Mouse (Mus musculus): ENCODE data around the gene Mrpl30. TPM values are rescaled to one million over a fixed set of nuclear protein-coding genes. Genes with fewer than 3 reads are reported as not detected.

Mrpl30 gene
- polyA plus RNA-seq, 1 experiment = 53.6 TPM

DNA sequence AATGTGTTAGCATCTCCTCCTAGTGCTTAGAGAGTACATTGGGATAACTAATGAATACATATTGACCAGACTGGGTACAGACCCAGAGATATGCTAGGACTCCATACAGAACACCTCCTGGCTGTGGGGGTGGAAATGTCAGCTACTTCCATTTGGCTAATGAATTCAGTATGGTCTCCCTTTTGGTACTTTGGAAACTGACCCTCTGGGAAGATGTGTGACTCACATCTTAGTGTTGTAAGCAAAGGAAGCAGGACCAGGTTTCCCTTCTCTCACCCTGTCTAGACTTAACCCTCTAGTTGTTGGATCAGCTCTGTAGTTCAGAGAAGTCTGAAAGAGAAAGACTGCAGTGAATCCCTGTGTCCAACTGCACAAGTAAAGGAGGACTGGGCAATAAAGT lies 4.3 kb downstream of the Mrpl30 start:
- no peak for DNase-seq (ENCODE audit: low read depth, low spot score)

DNA sequence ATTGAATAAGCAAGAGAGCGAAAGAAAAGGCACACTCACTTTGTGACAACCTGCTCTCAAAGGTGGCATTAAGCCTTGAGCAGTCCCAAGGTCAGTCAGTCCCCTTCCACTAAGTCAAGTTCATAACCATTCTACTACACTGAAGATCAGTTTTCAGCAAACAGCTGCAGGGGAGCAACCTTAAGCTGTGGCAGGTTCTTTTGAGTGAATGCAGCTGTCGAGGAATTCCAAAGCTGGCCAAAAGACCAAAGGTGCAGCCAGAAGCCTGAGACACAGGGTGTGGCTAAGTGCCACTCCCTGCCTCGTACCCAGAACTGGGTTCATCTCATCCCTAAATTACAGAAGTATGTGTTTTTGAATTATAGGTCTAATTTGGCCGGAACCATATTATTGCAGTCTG lies 9.5 kb downstream of the Mrpl30 start:
- 35% methylated on average over 4 of the region's 4 CpGs for WGBS
- DNase-seq (ENCODE audit: low read depth, low spot score) = no peak

DNA sequence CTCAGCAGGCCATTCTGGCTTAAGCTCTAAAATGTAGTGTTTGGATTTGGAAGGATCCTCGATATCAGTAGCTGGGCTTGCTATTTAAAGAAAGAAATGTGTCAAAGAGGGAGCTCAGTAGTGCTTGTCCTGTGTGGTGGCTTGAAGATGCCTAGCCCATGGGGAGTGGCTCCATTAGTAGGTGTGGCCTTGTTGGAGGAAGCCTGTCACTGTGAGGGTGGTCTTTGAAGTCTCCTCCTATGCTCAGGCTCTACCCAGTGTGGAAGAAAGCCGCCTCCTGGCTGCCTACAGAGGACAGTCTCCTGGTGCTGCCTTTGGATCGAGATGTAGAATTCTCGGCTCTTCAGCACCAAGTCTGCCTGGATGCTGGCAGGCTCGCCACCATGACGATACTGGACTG lies 10.0 kb downstream of the Mrpl30 start:
- 62% methylated on average over 6 of the region's 6 CpGs for WGBS
- no peak for DNase-seq (ENCODE audit: low read depth, low spot score)

DNA sequence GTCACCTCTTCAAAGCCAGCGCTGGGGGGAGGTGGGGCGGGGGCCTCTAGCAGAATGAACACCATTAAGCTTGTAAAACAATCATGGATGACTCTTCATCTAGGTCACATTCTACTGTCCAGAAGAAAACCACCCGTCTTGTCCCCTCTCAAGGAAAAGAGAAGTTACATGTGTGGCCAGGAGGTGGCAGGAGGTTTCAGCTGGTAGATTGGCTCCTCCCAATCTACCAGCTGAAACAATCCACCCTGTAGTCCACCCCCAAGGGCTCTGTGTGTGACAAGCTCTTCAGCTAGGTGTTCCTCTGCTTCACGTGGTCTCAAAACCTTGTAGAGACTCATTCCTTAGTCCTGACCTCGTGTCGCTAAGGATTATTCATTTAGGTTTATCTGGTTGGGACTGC lies 12.9 kb downstream of the Mrpl30 start:
- WGBS = 26% methylated on average over 6 of the region's 6 CpGs
- DNase-seq (ENCODE audit: low read depth, low spot score) = no peak

DNA sequence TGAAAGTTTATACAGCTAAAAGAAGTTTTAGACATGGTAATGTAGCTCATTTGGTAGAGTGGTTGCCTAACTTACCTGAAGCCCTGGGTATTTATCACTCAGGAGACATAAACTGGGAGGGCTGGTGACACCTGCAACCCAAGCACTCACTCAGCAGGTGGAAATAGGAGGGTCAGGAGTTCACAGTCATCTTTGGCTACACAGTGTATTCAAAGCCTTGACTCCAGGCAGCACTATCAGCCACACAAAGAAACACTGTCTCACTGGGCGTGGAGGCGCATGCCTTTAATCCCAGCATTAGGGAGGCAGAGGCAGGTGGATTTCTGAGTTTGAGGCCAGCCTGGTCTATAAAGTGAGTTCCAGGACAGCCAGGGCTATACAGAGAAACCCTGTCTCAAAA lies 22.5 kb downstream of the Mrpl30 start:
- DNase-seq (ENCODE audit: low read depth, low spot score) = no peak
- whole genome bisulfite sequencing = 67% methylated on average over 2 of the region's 2 CpGs

DNA sequence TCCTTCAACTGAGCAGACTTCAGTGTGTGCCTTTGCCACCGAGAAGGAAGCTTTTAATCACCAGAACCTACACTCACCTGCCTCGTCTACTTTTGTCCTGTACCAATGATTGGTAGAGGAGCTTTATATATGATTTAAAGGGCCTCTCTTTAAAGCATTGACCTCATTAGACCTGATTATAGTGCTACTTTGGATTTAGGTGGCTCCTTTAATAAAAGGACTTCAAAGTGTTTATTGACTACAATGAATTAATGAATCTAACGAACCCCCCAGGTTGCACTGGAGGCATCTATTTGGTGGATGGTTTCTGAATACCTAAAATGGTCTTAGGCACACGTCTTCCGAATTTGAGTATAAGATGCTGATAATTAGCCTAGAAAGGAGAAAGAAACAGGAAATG lies 26.1 kb downstream of the Mrpl30 start, which contains the start of gene Lyg2:
Lyg2 (minus strand) TSS at position 101 of the 400 bp plus-strand sequence.
- WGBS = 74% methylated on average over 5 of the region's 5 CpGs
- DNase-seq (ENCODE audit: low read depth, low spot score) = no peak

DNA sequence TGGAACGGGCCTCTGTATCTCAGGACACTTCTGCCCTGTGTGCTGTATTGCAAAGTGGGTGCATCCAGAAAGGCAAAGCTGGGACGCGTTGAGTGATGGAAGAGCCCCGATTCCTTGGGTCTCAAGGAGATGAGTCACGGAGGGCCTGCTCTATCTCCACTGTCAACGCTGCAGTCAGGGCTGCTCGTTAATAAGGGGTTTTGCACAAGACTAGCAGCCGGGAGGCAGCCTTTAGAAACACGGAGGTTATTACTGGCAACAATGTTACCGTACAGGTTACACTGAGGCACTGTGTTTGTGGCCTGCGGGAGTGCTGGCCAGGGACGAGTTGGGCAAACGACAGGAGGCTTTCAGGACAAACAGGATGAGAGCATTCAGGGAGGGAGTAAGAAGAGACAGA lies 27.4 kb downstream of the Mrpl30 start:
- WGBS = 48% methylated on average over 13 of the region's 13 CpGs
- DNase-seq (ENCODE audit: low read depth, low spot score) = no peak

DNA sequence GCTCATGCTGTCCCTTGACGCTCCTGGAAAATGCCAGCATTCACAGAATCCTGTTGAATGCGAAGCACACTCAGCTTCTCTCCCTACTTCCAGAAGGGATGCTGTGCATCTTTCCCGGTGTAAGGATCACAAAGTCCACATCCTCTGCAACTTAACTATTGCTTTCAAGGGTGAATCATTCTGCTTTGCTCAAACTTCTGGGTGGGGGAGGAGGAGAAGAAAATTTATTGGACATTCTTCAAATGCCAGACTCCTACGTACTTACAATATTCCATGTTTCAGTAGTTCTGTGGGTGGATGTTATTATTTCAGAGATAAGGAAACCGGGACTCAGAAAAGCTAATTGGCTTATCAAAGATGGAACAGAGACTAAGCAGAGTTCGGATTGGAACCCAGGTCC lies 27.8 kb downstream of the Mrpl30 start:
- no peak for DNase-seq (ENCODE audit: low read depth, low spot score)
- 44% methylated on average over 6 of the region's 6 CpGs for WGBS

DNA sequence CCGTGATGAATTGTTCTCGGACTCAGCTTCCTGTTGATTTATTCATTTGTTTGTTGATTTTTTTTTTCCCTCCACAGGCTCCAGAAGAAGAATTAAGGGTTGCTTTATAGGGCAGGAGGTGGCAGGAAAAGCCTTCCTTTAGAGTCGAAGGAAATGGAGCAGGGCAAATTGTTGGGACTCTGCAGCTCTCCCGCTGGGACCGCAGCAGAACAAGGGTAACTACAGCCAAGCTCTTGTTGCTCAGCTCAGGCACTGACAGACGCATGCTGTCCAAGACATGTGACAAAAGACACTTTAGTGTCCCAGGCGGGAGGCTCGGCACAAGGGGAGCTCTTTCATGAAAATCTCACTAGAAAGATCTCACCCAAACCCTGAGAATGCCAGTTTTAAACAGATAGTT lies 32.3 kb downstream of the Mrpl30 start:
- WGBS = 50% methylated on average over 8 of the region's 8 CpGs

DNA sequence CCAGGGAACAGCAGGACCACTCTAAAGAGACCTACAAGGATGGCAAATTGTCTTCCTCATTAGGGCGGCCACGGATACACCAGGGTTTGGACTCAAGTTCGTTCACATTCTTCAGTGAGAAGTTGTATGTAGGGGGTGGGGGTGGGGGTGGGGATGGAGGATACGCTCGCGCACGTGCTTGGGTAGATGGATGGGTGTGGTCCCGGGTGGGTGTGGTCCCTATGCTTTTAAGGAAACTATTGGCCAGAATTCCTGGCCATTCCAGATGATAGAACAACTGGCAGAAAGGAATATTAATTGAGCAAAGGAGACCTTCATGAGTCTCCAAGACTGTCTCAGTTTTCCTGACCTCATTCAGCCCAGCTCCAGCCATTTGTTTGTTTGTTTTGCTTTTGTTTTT lies 35.7 kb downstream of the Mrpl30 start:
- 66% methylated on average over 8 of the region's 8 CpGs for WGBS

More for the DNA sequence above, 32.3 kb downstream of the Mrpl30 start:
- no peak for DNase-seq (ENCODE audit: low read depth, low spot score)

DNA sequence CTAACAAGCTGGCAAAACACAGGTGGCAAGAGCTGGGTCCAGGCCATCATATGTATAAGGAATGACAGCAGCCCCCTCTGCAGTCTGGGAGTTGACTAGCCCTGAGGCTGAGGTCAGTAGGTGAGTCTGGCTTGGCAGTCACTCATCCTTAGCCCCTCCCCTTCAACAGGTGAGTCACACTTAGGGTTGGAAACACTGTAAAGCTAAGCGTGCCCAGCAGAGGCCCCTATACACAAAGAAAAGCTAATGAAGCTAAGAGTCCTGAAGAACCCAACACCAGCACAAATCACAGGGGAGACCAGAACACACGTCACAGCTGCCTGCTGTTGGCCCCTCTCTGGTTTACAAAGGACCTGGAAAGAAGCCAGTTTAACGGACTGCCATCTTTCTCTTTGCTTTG lies 41.5 kb downstream of the Mrpl30 start:
- DNase-seq (ENCODE audit: low read depth, low spot score) = peak; percentile 35
- WGBS = 6% methylated on average over 3 of the region's 3 CpGs

More for the DNA sequence above, 35.7 kb downstream of the Mrpl30 start:
- no peak for DNase-seq (ENCODE audit: low read depth, low spot score)

Other genes starting within 250 kb of the Mrpl30 start
- 16.9 and 22.9 TPM in 2 replicates for gene 2010300C02Rik, start 170.4 kb upstream of the Mrpl30 start, polyA plus RNA-seq (2012; rRNA removed)
- gene Tsga10, start 24.0 kb upstream of the Mrpl30 start, polyA plus RNA-seq (2012; rRNA removed) = 0.29 and 0.43 TPM in 2 replicates
- 1.9 and 2.1 TPM in 2 replicates for gene Lipt1, start 18.7 kb upstream of the Mrpl30 start, polyA plus RNA-seq (2012; rRNA removed)
- 6.7 and 9.1 TPM in 2 replicates for gene Mitd1, start 66 bp upstream of the Mrpl30 start, polyA plus RNA-seq (2012; rRNA removed)
- not detected in 2 replicates for gene Lyg2, start 26.0 kb downstream of the Mrpl30 start, polyA plus RNA-seq (2012; rRNA removed)
- not detected in 2 replicates for gene Lyg1, start 67.3 kb downstream of the Mrpl30 start, polyA plus RNA-seq (2012; rRNA removed)
- 11.3 and 12.0 TPM in 2 replicates for gene Txndc9, start 107.4 kb downstream of the Mrpl30 start, polyA plus RNA-seq (2012; rRNA removed)
- gene Eif5b, start 107.5 kb downstream of the Mrpl30 start, polyA plus RNA-seq (2012; rRNA removed) = 6.5 and 6.9 TPM in 2 replicates
- gene Rev1, start 239.3 kb downstream of the Mrpl30 start, polyA plus RNA-seq (2012; rRNA removed) = 3.5 and 5.1 TPM in 2 replicates

Data from large intestine, adult 2 months (tissue).